Mouse (Mus musculus) myocyte (in vitro differentiated cells): ENCODE data around the gene Eefsec. TPM values are rescaled to one million over a fixed set of nuclear protein-coding genes. Genes with fewer than 3 reads are reported as not detected.
A peak's percentile ranks its signal among the peaks of the same experiment; 100 is the strongest.

ENCODE experiments used
- H3K27me3 ChIP-seq: one replicate; pipeline ENCODE4 v1.6.1; 2011; ENCODE audit not compliant: control insufficient read depth, insufficient read depth, insufficient read length
- H3K36me3 ChIP-seq: one replicate; pipeline ENCODE4 v1.6.1; 2011; ENCODE audit not compliant: control insufficient read depth, insufficient read depth
- H3K4me2 ChIP-seq: one replicate; pipeline ENCODE4 v1.6.1; 2011; ENCODE audit warnings: low read depth, control low read depth
- H3K4me3 ChIP-seq: one replicate; pipeline ENCODE4 v1.5.1; 2011; ENCODE audit warnings: mild to moderate bottlenecking, control low read depth, moderate library complexity
- H3K79me2 ChIP-seq: one replicate; pipeline ENCODE4 v1.6.1; 2011; ENCODE audit not compliant: control insufficient read depth, insufficient read depth
- H3ac ChIP-seq: one replicate; pipeline ENCODE4 v1.6.1; 2011; ENCODE audit not compliant: control insufficient read depth, insufficient read length
- CEBPB ChIP-seq: IDR thresholded peaks from 2 replicates; pipeline ENCODE4 v1.6.1; 2011; ENCODE audit warnings: mild to moderate bottlenecking, moderate library complexity; ENCODE audit not compliant: poor library complexity, insufficient read depth, severe bottlenecking
- E2F4 ChIP-seq: IDR thresholded peaks from one replicate; pipeline ENCODE4 v1.6.1; 2011; ENCODE audit warnings: mild to moderate bottlenecking, control low read depth, moderate library complexity; ENCODE audit not compliant: insufficient read depth
- MAX ChIP-seq: IDR thresholded peaks from one replicate; pipeline ENCODE4 v1.6.1; 2011; ENCODE audit warnings: low read depth, mild to moderate bottlenecking, control low read depth
- MYOD1 ChIP-seq, 3 experiments: IDR thresholded peaks; one replicate each; pipeline ENCODE4 v1.6.1; 2011; ENCODE audit warnings: control low read depth in 2 of 3, low read depth in 2 of 3, mild to moderate bottlenecking in 2 of 3, moderate library complexity in 1 of 3; ENCODE audit not compliant: insufficient read length in 2 of 3, control insufficient read depth in 1 of 3
- MYOG ChIP-seq, 3 experiments: IDR thresholded peaks; one replicate each; pipeline ENCODE4 v1.6.1; 2011; ENCODE audit warnings: control low read depth in 2 of 3, low read depth in 2 of 3, mild to moderate bottlenecking in 2 of 3; ENCODE audit not compliant: insufficient read length in 2 of 3, control insufficient read depth in 1 of 3, insufficient read depth in 1 of 3
- POLR2A ChIP-seq: IDR thresholded peaks from one replicate; pipeline ENCODE4 v1.6.1; 2011; ENCODE audit warnings: low read depth, mild to moderate bottlenecking, control low read depth, moderate library complexity; ENCODE audit not compliant: insufficient read length
- POLR2AphosphoS2 ChIP-seq: IDR thresholded peaks from one replicate; pipeline ENCODE4 v1.6.1; 2011; ENCODE audit warnings: low read depth, control low read depth; ENCODE audit not compliant: insufficient read length
- REST ChIP-seq: IDR thresholded peaks from one replicate; pipeline ENCODE4 v1.6.1; 2011; ENCODE audit warnings: mild to moderate bottlenecking, control low read depth, moderate library complexity; ENCODE audit not compliant: insufficient read depth, insufficient read length
- SRF ChIP-seq: IDR thresholded peaks from one replicate; pipeline ENCODE4 v1.6.1; 2011; ENCODE audit warnings: low read depth; ENCODE audit not compliant: control insufficient read depth, insufficient read length
- TCF12 ChIP-seq: IDR thresholded peaks from one replicate; pipeline ENCODE4 v1.6.1; 2011; ENCODE audit warnings: mild to moderate bottlenecking, control low read depth; ENCODE audit not compliant: poor library complexity, insufficient read depth, severe bottlenecking
- TCF3 ChIP-seq: IDR thresholded peaks from one replicate; pipeline ENCODE4 v1.6.1; 2011; ENCODE audit warnings: low read depth, control low read depth; ENCODE audit not compliant: insufficient read length
- USF1 ChIP-seq: IDR thresholded peaks from one replicate; pipeline ENCODE4 v1.6.1; 2011; ENCODE audit warnings: low read depth, mild to moderate bottlenecking, control low read depth, moderate library complexity
- polyA plus RNA-seq: library from polyadenylated mRNA; unstranded; fragments of >200 nt; fragmentation: generic; extraction: Trizol; gene quantifications from one replicate; pipeline ENCODE4 v1.2.1, GENCODE M21; 2012; ENCODE audit warnings: missing spikeins

Eefsec gene
- polyA plus RNA-seq, 1 experiment, result 14.5 TPM

DNA sequence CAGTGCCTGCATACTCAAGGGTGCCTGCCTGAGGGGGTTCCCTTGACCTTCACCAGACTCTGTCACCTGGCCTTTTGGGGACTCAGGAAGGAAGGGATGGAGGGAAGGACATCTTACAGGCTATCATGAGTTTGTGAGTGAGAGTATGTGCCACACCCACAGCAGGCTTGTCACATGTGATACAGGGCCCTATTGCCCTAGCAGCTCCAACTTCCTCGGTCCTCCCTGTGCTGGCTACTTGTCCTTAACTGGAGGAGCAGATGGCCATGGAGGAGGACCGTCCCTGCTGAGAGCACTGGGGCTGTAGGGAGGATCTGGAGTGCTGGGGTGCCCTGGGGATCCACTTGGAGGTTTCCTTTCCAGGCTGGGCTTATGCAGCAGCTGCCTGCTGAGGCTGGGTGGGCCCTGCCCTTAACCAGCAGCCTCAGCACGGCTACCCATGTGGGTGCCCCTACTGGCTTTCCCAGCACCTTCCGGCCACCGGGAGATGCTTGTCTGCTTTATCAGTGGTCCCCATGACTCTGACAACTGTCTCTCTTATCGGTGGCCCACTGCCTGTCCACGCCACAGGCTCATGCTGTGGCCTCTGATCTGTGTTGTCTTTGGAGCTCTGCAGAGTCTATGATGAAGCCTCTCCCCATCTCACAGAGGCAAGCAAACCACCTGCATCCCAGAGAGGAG, 194.4 kb downstream of the Eefsec start:
- Histone ChIP-seq H3K27me3 (no peaks in the 10 kb centered on the region), H3K4me3 (no peak overlapping the region), H3K4me2 (no peak overlapping the region), H3ac (no peak overlapping the region), H3K79me2 (no peaks in the 10 kb centered on the region), H3K36me3 (no peaks in the 10 kb centered on the region)
- no peak for TF ChIP-seq CEBPB
- no peak for TF ChIP-seq TCF3
- no peak for TF ChIP-seq SRF
- TF ChIP-seq TCF12, result no peak
- no peak for TF ChIP-seq POLR2A
- no peak for TF ChIP-seq E2F4
- no peak for TF ChIP-seq MYOD1 (IDR thresholded peaks at IDR 0.05; ENCODE audit: control insufficient read depth in 1 of 3, insufficient read length in 2 of 3, low read depth in 2 of 3)
- no peak for TF ChIP-seq REST
- TF ChIP-seq POLR2AphosphoS2, result no peak
- TF ChIP-seq USF1, result no peak
- no peak for TF ChIP-seq MAX
- no peak for TF ChIP-seq MYOG (IDR thresholded peaks at IDR 0.05; ENCODE audit: control insufficient read depth in 1 of 3, insufficient read depth in 1 of 3, insufficient read length in 2 of 3, low read depth in 2 of 3)

GRCm38 (mm10) chr6:88251396-88251795, 194.9 kb downstream of the Eefsec start:
- Histone ChIP-seq H3K4me2 (no peak overlapping the region), H3ac (no peak overlapping the region), H3K27me3 (no peaks in the 10 kb centered on the region), H3K36me3 (no peaks in the 10 kb centered on the region), H3K79me2 (no peaks in the 10 kb centered on the region), H3K4me3 (no peak overlapping the region)
- no peak for TF ChIP-seq E2F4
- TF ChIP-seq MAX, result no peak
- TF ChIP-seq SRF, result no peak
- no peak for TF ChIP-seq POLR2AphosphoS2
- TF ChIP-seq CEBPB, result no peak
- no peak for TF ChIP-seq MYOG (IDR thresholded peaks at IDR 0.05; ENCODE audit: control insufficient read depth in 1 of 3, insufficient read depth in 1 of 3, insufficient read length in 2 of 3, low read depth in 2 of 3)

GRCm38 (mm10) chr6:88249231-88249630, 197.1 kb downstream of the Eefsec start:
- Histone ChIP-seq H3K36me3 (no peaks in the 10 kb centered on the region), H3K27me3 (no peaks in the 10 kb centered on the region), H3ac (no peak overlapping the region), H3K4me3 (no peak overlapping the region), H3K79me2 (no peaks in the 10 kb centered on the region), H3K4me2 (no peak overlapping the region)
- TF ChIP-seq MAX, result no peak
- TF ChIP-seq SRF, result no peak
- no peak for TF ChIP-seq E2F4
- TF ChIP-seq POLR2A, result no peak
- no peak for TF ChIP-seq POLR2AphosphoS2
- no peak for TF ChIP-seq CEBPB
- TF ChIP-seq TCF12, result no peak
- TF ChIP-seq MYOD1 (IDR thresholded peaks at IDR 0.05; ENCODE audit: control insufficient read depth in 1 of 3, insufficient read length in 2 of 3, low read depth in 2 of 3), result no peak
- no peak for TF ChIP-seq REST
- no peak for TF ChIP-seq MYOG (IDR thresholded peaks at IDR 0.05; ENCODE audit: control insufficient read depth in 1 of 3, insufficient read depth in 1 of 3, insufficient read length in 2 of 3, low read depth in 2 of 3)
- TF ChIP-seq USF1, result no peak
- TF ChIP-seq TCF3, result no peak

GRCm38 (mm10) chr6:88242604-88243003, 203.7 kb downstream of the Eefsec start:
- Histone ChIP-seq H3ac (no peak overlapping the region), H3K4me2 (peak overlapping the region; percentile 36), H3K27me3 (peaks cover 7% of the 10 kb centered on the region), H3K79me2 (no peaks in the 10 kb centered on the region), H3K4me3 (no peak overlapping the region), H3K36me3 (no peaks in the 10 kb centered on the region)
- no peak for TF ChIP-seq TCF12
- TF ChIP-seq E2F4, result no peak
- TF ChIP-seq POLR2AphosphoS2, result no peak
- TF ChIP-seq CEBPB, result no peak
- TF ChIP-seq MYOG (IDR thresholded peaks at IDR 0.05; ENCODE audit: control insufficient read depth in 1 of 3, insufficient read depth in 1 of 3, insufficient read length in 2 of 3, low read depth in 2 of 3), result peak in 2 of 3 experiments; percentile 78 to 84
- TF ChIP-seq MYOD1 (IDR thresholded peaks at IDR 0.05; ENCODE audit: control insufficient read depth in 1 of 3, insufficient read length in 2 of 3, low read depth in 2 of 3), result peak in 2 of 3 experiments; percentile 61 to 62

DNA sequence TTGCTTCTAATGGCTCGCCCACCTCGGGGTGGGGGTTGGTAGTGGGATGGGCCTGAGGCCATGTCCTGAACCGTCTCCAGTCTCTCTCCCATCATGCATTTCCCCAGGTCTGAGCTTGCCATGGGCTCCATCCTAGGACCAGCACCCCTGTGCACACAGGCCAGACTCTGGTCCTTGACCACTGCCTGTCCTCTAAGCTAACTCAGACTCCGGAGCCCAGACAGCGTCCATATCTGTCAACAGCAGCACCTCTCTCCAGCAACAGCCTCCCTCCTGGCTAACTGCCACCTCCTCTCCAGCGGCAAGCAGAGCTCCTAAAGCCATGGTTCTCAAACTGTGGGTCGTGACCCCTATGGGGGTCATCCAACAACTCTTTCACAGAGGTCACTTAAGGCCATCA, 209.8 kb downstream of the Eefsec start:
- no peak overlapping the region for H3ac ChIP-seq
- H3K4me2 ChIP-seq, result no peak overlapping the region
- no peak overlapping the region for H3K4me3 ChIP-seq
- peaks cover 54% of the 10 kb centered on the region for H3K27me3 ChIP-seq
- H3K36me3 ChIP-seq, result no peaks in the 10 kb centered on the region
- no peak for TF ChIP-seq MYOG (IDR thresholded peaks at IDR 0.05; ENCODE audit: control insufficient read depth in 1 of 3, insufficient read depth in 1 of 3, insufficient read length in 2 of 3, low read depth in 2 of 3)
- no peak for TF ChIP-seq MYOD1 (IDR thresholded peaks at IDR 0.05; ENCODE audit: control insufficient read depth in 1 of 3, insufficient read length in 2 of 3, low read depth in 2 of 3)
- no peak for TF ChIP-seq SRF
- TF ChIP-seq POLR2AphosphoS2, result no peak
- TF ChIP-seq USF1, result no peak
- TF ChIP-seq REST, result no peak
- TF ChIP-seq MAX, result no peak
- no peak for TF ChIP-seq TCF3
- TF ChIP-seq E2F4, result no peak
- no peak for TF ChIP-seq POLR2A
- no peak for TF ChIP-seq TCF12
- no peak for TF ChIP-seq CEBPB
- H3K79me2 ChIP-seq, result no peaks in the 10 kb centered on the region
